Mouse (Mus musculus) central nervous system, embryonic 14 days (tissue): ENCODE results near the gene Olfr1249. TPM values are rescaled to one million over a fixed set of nuclear protein-coding genes. Genes with fewer than 3 reads are reported as not detected.

Experiments used
- polyA plus RNA-seq: library from polyadenylated mRNA; depleted of rRNA; stranded (reverse); fragments of >200 nt; gene quantifications from 2 replicates; pipeline ENCODE4 v1.2.3, GENCODE M21; 2012; rRNA removed

Olfr1249 gene
- not detected in 2 replicates for polyA plus RNA-seq

DNA sequence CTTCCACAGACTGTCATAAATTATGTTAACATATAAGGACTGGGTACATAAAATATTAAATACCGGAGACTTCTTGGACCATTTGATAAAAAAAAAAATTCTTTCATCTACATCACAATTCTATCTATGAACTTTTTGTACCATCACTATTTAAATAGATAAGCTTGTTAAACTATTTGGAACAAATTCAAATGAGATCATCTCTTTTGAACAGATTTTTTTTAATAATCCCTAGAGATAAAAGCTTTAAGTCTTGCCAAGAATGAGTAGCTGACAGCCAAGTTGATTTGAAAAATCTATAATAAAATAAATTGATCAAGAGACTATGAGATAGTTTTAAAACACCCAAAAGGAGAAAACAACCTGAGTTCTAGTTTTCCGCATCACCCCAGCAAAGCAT lies at the start of gene Olfr1249:
Gene Olfr1249 (minus strand): TSS at position 101 of the 400 bp plus-strand sequence.

DNA sequence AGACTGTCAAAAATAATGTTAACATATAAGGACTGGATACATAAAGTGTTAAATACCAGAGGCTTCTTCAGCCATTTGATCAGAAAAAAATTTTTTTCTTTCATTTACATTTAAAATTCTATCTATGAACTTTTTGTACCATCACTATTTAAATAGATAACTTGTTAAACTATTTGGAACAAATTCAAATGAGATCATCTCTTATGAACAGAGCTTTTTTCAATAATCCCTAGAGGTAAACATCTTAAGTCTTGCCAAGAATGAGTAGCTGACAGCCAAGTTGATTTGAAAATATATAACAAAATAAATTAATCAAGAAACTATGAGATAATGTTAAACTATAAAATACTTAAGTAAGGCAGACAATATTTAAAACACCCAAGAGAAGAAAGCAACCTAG lies 37.1 kb upstream of the Olfr1249 start, which contains the start of gene Olfr1251:
Gene Olfr1251 (minus strand): TSS at position 101 of the 400 bp plus-strand sequence.

DNA sequence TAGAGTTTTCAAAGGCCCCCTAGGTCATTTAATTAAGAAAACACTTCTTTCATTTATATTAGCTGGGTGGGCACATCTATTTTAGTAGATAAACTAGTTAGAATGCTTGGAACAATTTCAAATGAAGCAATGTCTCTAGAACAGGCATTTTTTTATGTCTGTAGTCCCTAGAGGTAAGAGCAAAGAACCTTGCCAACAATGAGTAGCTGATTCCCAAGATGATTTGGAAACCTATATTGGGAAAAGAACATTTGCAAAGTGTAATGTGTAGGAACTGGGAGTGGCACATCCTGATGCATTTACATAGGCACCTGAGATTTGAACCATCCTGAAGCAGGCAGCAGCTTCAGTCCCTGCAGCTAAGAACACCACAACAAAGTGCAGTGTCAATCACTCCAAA lies 26.6 kb upstream of the Olfr1249 start, which contains the start of gene Olfr1250:
Gene Olfr1250 (minus strand): TSS at position 101 of the 400 bp plus-strand sequence.

DNA sequence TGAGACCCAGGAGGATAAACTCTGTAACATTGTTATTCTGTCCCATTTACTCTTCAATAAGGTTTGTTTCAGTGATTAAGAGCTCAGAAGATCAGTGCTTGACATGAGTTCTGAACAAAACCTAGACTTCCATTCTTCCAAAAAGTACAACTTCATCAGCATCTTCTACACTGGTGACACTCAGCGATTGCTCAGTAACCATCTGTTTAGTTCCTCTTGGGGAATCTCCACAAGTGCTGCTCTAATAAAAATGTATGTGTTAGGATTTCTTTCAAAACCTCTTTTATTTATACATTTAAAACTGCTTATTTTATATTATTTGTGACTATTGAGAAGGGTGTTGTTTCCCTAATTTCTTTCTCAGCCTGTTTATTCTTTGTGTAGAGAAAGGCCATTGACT lies 16.6 kb downstream of the Olfr1249 start, which contains the start of gene Olfr1248:
Gene Olfr1248 (minus strand): TSS at position 101 of the 400 bp plus-strand sequence.

DNA sequence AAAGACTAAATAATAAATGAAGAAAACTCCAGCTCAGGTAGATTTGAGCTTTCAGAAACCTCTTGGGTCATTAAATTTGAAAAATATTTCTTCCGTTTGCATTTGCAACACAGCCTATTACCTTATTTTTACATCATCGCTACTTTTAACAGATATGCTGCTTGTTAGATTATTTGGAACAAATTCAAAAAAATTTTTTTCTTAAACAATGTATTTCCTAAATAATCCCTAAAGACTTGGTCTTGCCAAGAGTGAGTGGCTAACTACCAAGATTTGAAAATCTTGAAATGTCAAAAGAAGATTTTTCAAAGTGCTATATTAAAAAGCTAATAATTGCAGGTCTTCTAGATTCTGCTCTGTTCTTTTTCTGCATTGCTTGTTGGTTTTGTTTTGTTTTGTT lies 20.8 kb downstream of the Olfr1249 start, which contains the start of gene Olfr1247:
Gene Olfr1247 (minus strand): TSS at position 101 of the 400 bp plus-strand sequence.

DNA sequence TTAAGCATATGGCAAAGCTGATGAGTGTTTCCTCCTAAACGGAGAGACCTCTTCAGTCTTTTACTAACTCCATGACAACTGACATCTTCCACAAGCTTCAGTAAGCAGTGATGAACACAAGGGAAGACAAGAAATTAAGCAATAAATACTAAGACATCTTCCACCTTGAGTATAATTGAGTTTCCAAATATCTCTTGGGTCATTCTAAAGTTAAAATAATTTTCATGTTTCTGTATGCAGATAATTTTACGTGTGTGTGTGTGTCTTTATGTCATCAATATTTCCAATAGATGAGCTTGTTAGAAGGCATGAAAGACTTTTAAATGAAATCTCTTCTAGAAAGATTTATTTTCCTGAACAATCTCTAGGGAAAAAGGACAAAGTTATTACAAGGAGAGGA lies 41.7 kb downstream of the Olfr1249 start, which contains the start of gene Olfr1246:
Gene Olfr1246 (minus strand): TSS at position 101 of the 400 bp plus-strand sequence.

Other genes with a start within 250 kb of the Olfr1249 start
- not detected in 2 replicates for gene Olfr1238, start 225.3 kb downstream of the Olfr1249 start, polyA plus RNA-seq
- not detected in 2 replicates for gene Olfr1239, start 214.6 kb downstream of the Olfr1249 start, polyA plus RNA-seq
- not detected in 2 replicates for gene Olfr1240, start 192.0 kb downstream of the Olfr1249 start, polyA plus RNA-seq
- gene Olfr1241, start 147.9 kb downstream of the Olfr1249 start, polyA plus RNA-seq: not detected in 2 replicates
- not detected in 2 replicates for gene Olfr1242, start 136.6 kb downstream of the Olfr1249 start, polyA plus RNA-seq
- gene Olfr1243, start 103.5 kb downstream of the Olfr1249 start, polyA plus RNA-seq: not detected in 2 replicates
- not detected in 2 replicates for gene Olfr1245, start 56.5 kb downstream of the Olfr1249 start, polyA plus RNA-seq
- not detected in 2 replicates for gene Olfr1246, start 41.8 kb downstream of the Olfr1249 start, polyA plus RNA-seq
- gene Olfr1247, start 20.9 kb downstream of the Olfr1249 start, polyA plus RNA-seq: not detected in 2 replicates
- gene Olfr1248, start 16.7 kb downstream of the Olfr1249 start, polyA plus RNA-seq: not detected in 2 replicates
- 0.01 TPM in 1 of 2 replicates, not detected in the other for gene Olfr1250, start 26.5 kb upstream of the Olfr1249 start, polyA plus RNA-seq
- not detected in 2 replicates for gene Olfr1251, start 37.0 kb upstream of the Olfr1249 start, polyA plus RNA-seq
- gene Olfr1252, start 90.0 kb upstream of the Olfr1249 start, polyA plus RNA-seq: not detected in 2 replicates
- not detected in 2 replicates for gene Olfr1253, start 122.1 kb upstream of the Olfr1249 start, polyA plus RNA-seq
- not detected in 2 replicates for gene Olfr1254, start 158.6 kb upstream of the Olfr1249 start, polyA plus RNA-seq
- not detected in 2 replicates for gene Olfr1255, start 177.1 kb upstream of the Olfr1249 start, polyA plus RNA-seq
- gene Olfr1256, start 206.6 kb upstream of the Olfr1249 start, polyA plus RNA-seq: not detected in 2 replicates
- 0.06 TPM in 1 of 2 replicates, not detected in the other for gene Olfr48, start 213.2 kb upstream of the Olfr1249 start, polyA plus RNA-seq
- gene Olfr1257, start 243.5 kb upstream of the Olfr1249 start, polyA plus RNA-seq: not detected in 2 replicates